Mouse (Mus musculus) MEL (cell line): ENCODE measurements around the gene Maco1. TPM values are rescaled to one million over a fixed set of nuclear protein-coding genes. Genes with fewer than 3 reads are reported as not detected.

Experiments used
- DNase-seq: peaks from one replicate; pipeline ENCODE4 v3.0.0; 2011; ENCODE audit warnings: low read depth, low spot score
- H3K27ac ChIP-seq: 2 replicates; pipeline ENCODE4 v1.5.1; 2012; ENCODE audit warnings: low read depth, mild to moderate bottlenecking, control low read depth, low read length, moderate library complexity; ENCODE audit not compliant: control insufficient read depth
- H3K27me3 ChIP-seq, 2 experiments: fragments of 150-350 bp in 1 of 2; sonication (generic) in 1 of 2; 2 replicates each; pipeline ENCODE4 v1.6.1; 2012; ENCODE audit warnings: low read length in 2 of 2, mild to moderate bottlenecking in 2 of 2, improper control_type of control experiment in 1 of 2, moderate library complexity in 1 of 2; ENCODE audit not compliant: insufficient read depth in 2 of 2, control insufficient read depth in 1 of 2
- H3K36me3 ChIP-seq, 2 experiments: 2 replicates each; pipeline ENCODE4 v1.6.1; 2012 to 2014; ENCODE audit warnings: low read length in 2 of 2, improper control_type of control experiment in 1 of 2, inconsistent platforms in 1 of 2, mild to moderate bottlenecking in 1 of 2; ENCODE audit not compliant: insufficient read depth in 2 of 2, control insufficient read depth in 1 of 2
- H3K4me1 ChIP-seq, 2 experiments: fragments of 150-350 bp in 1 of 2; sonication (generic) in 1 of 2; 2 replicates each; pipeline ENCODE4 v1.6.1; 2012; ENCODE audit warnings: low read length in 2 of 2, improper control_type of control experiment in 1 of 2, mild to moderate bottlenecking in 1 of 2; ENCODE audit not compliant: insufficient read depth in 2 of 2, control insufficient read depth in 1 of 2
- H3K4me3 ChIP-seq, 2 experiments: fragments of 150-350 bp in 1 of 2; sonication (generic) in 1 of 2; 2 replicates each; pipeline ENCODE4 v1.5.1; 2012; ENCODE audit warnings: low read depth in 2 of 2, low read length in 2 of 2, mild to moderate bottlenecking in 2 of 2, moderate library complexity in 2 of 2, control low read depth in 1 of 2, improper control_type of control experiment in 1 of 2; ENCODE audit not compliant: control insufficient read depth in 1 of 2, insufficient read depth in 1 of 2
- H3K79me2 ChIP-seq: 2 replicates; pipeline ENCODE4 v1.6.1; 2012; ENCODE audit warnings: mild to moderate bottlenecking, low read length, moderate library complexity; ENCODE audit not compliant: control insufficient read depth, poor library complexity, insufficient read depth
- H3K9ac ChIP-seq: 2 replicates; pipeline ENCODE4 v1.6.1; 2012; ENCODE audit warnings: low read depth, mild to moderate bottlenecking, control low read depth, low read length, moderate library complexity; ENCODE audit not compliant: control insufficient read depth, poor library complexity, severe bottlenecking
- H3K9me3 ChIP-seq: fragments of 150-350 bp; sonication (generic); replicated peaks from 2 replicates; pipeline ENCODE4 v1.6.1; 2012; ENCODE audit warnings: mild to moderate bottlenecking, low read length, improper control_type of control experiment, moderate library complexity; ENCODE audit not compliant: insufficient read depth
- BHLHE40 ChIP-seq: IDR thresholded peaks from 2 replicates; pipeline ENCODE4 v1.6.1; 2012; ENCODE audit warnings: low read depth, mild to moderate bottlenecking, inconsistent platforms, low read length, improper control_type of control experiment, borderline replicate concordance
- CTCF ChIP-seq, 3 experiments: IDR thresholded peaks in 2 of 3; conservative IDR thresholded peaks in 1 of 3; 2 replicates each; pipeline ENCODE4 v1.5.1; 2011 to 2012; ENCODE audit warnings: low read length in 3 of 3, low read depth in 2 of 3, mild to moderate bottlenecking in 2 of 3, improper control_type of control experiment in 1 of 3, inconsistent platforms in 1 of 3, mixed read lengths in 1 of 3, moderate library complexity in 1 of 3; ENCODE audit not compliant: control insufficient read depth in 1 of 3, insufficient read depth in 1 of 3, poor library complexity in 1 of 3, severe bottlenecking in 1 of 3
- E2F4 ChIP-seq: IDR thresholded peaks from 2 replicates; pipeline ENCODE4 v1.6.1; 2011; ENCODE audit warnings: low read depth, low read length, improper control_type of control experiment, borderline replicate concordance
- EP300 ChIP-seq, 2 experiments: IDR thresholded peaks; 2 replicates each; pipeline ENCODE4 v1.6.1; 2011; ENCODE audit warnings: improper control_type of control experiment in 2 of 2, low read length in 2 of 2, low read depth in 1 of 2, mild to moderate bottlenecking in 1 of 2
- GATA1 ChIP-seq: IDR thresholded peaks from 2 replicates; pipeline ENCODE4 v1.6.1; 2011; ENCODE audit warnings: low read depth, low read length, improper control_type of control experiment
- HCFC1 ChIP-seq: IDR thresholded peaks from 2 replicates; pipeline ENCODE4 v1.6.1; 2012; ENCODE audit warnings: low read depth, mild to moderate bottlenecking, inconsistent platforms, low read length, improper control_type of control experiment, moderate library complexity
- KAT2A ChIP-seq: conservative IDR thresholded peaks from 2 replicates; pipeline ENCODE4 v1.6.1; 2012; ENCODE audit warnings: low read depth, low read length, improper control_type of control experiment, inconsistent platforms
- MAX ChIP-seq: IDR thresholded peaks from 2 replicates; pipeline ENCODE4 v1.6.1; 2011; ENCODE audit warnings: low read length, improper control_type of control experiment
- MAZ ChIP-seq: IDR thresholded peaks from 2 replicates; pipeline ENCODE4 v1.6.1; 2012; ENCODE audit warnings: low read depth, mild to moderate bottlenecking, inconsistent platforms, low read length, improper control_type of control experiment
- MEF2A ChIP-seq: IDR thresholded peaks from 2 replicates; pipeline ENCODE4 v1.6.1; 2014; ENCODE audit warnings: low read depth, mild to moderate bottlenecking, inconsistent platforms, low read length, improper control_type of control experiment; ENCODE audit not compliant: poor library complexity, insufficient replicate concordance, severe bottlenecking; ENCODE audit errors: extremely low read depth
- MYB ChIP-seq: IDR thresholded peaks from 2 replicates; pipeline ENCODE4 v1.6.1; 2011; ENCODE audit warnings: mild to moderate bottlenecking, low read depth, low read length, improper control_type of control experiment
- MYC ChIP-seq: IDR thresholded peaks from 2 replicates; pipeline ENCODE4 v1.6.1; 2011; ENCODE audit warnings: low read depth, mild to moderate bottlenecking, low read length, improper control_type of control experiment, moderate library complexity
- NELFE ChIP-seq: IDR thresholded peaks from 2 replicates; pipeline ENCODE4 v1.6.1; 2011; ENCODE audit warnings: low read depth, low read length, improper control_type of control experiment
- NRF1 ChIP-seq: IDR thresholded peaks from 2 replicates; pipeline ENCODE4 v1.6.1; 2014; ENCODE audit warnings: low read depth, mild to moderate bottlenecking, inconsistent platforms, low read length, improper control_type of control experiment, moderate library complexity; ENCODE audit not compliant: poor library complexity, insufficient read depth, severe bottlenecking
- POLR2A ChIP-seq, 2 experiments: IDR thresholded peaks; 2 replicates each; pipeline ENCODE4 v1.6.1; 2011 to 2012; ENCODE audit warnings: low read length in 2 of 2, mild to moderate bottlenecking in 2 of 2, control low read depth in 1 of 2, improper control_type of control experiment in 1 of 2, low read depth in 1 of 2, moderate library complexity in 1 of 2; ENCODE audit not compliant: control insufficient read depth in 1 of 2, insufficient read depth in 1 of 2, poor library complexity in 1 of 2
- RAD21 ChIP-seq: IDR thresholded peaks from 2 replicates; pipeline ENCODE4 v1.6.1; 2011; ENCODE audit warnings: mild to moderate bottlenecking, low read depth, low read length, improper control_type of control experiment
- SIN3A ChIP-seq: IDR thresholded peaks from 2 replicates; pipeline ENCODE4 v1.6.1; 2012; ENCODE audit warnings: low read length, improper control_type of control experiment, inconsistent platforms
- TAL1 ChIP-seq: IDR thresholded peaks from 2 replicates; pipeline ENCODE4 v1.6.1; 2012; ENCODE audit warnings: mild to moderate bottlenecking, inconsistent platforms, low read length, moderate library complexity, mixed read lengths
- USF1 ChIP-seq: IDR thresholded peaks from 2 replicates; pipeline ENCODE4 v1.6.1; 2014; ENCODE audit warnings: low read depth, mild to moderate bottlenecking, inconsistent platforms, low read length, improper control_type of control experiment, moderate library complexity
- ZC3H11A ChIP-seq: IDR thresholded peaks from 2 replicates; pipeline ENCODE4 v1.6.1; 2012; ENCODE audit warnings: low read depth, mild to moderate bottlenecking, inconsistent platforms, low read length, improper control_type of control experiment
- ZNF384 ChIP-seq: IDR thresholded peaks from 2 replicates; pipeline ENCODE4 v1.6.1; 2012; ENCODE audit warnings: low read depth, mild to moderate bottlenecking, inconsistent platforms, low read length, improper control_type of control experiment
- polyA plus RNA-seq, 2 experiments: library from polyadenylated mRNA; stranded (reverse) in 1 of 2; unstranded in 1 of 2; fragments of >175 nt in 1 of 2; fragments of >200 nt in 1 of 2; gene quantifications; 2 replicates each; pipeline versions ENCODE4 v1.2.1 to v1.2.4; 2012; ENCODE audit warnings: low replicate concordance in 2 of 2, low read depth in 1 of 2; ENCODE audit not compliant: insufficient read length in 2 of 2, insufficient read depth in 1 of 2, missing spikeins in 1 of 2
- total RNA-seq: library from RNA; depleted of rRNA; stranded (reverse); fragments of 300-350 nt; gene quantifications from 2 replicates; pipeline ENCODE4 v1.2.3, GENCODE M21; 2012

The Maco1 gene
- total and polyA plus RNA-seq, 3 experiments, result 22.2 to 35.9 TPM; not detected in 1

- H3K9me3 ChIP-seq, result no peaks in the 10 kb centered on the region
- H3K27me3 ChIP-seq, result no peaks in the 10 kb centered on the region
- TF ChIP-seq ZNF384 (no peak), TAL1 (no peak), GATA1 (0 out of 2 replicates have a peak, but pooled peaks have one; percentile 9), KAT2A (no peak), E2F4 (no peak), SIN3A (no peak)
- no peak overlapping the region for H3K4me3 ChIP-seq
- peaks cover 19% of the 10 kb centered on the region for H3K79me2 ChIP-seq
- DNase-seq, result no peak
- H3K36me3 ChIP-seq, result peaks cover 3 to 11% of the 10 kb centered on the region in 2 experiments; a peak in 3 of 4 replicates
- peaks cover 0 to 2% of the 10 kb centered on the region in 2 experiments; a peak in 3 of 4 replicates for H3K4me1 ChIP-seq
- H3K9ac ChIP-seq, result no peak overlapping the region
- no peak overlapping the region for H3K27ac ChIP-seq
Observed at GRCm38 (mm10) chr4:134838221-134838620, 14.9 kb downstream of the Maco1 start.

GRCm38 (mm10) chr4:134835486-134835885, 17.7 kb downstream of the Maco1 start:
- H3K36me3 ChIP-seq, result peaks cover 3 to 19% of the 10 kb centered on the region in 2 experiments; a peak in 3 of 4 replicates
- TF ChIP-seq RAD21, result no peak
- TF ChIP-seq MAZ, result no peak
- TF ChIP-seq MYB, result no peak
- no peak for TF ChIP-seq CTCF (IDR thresholded peaks at IDR 0.05 in 2 of 3, conservative IDR thresholded peaks at IDR 0.05 in 1 of 3; ENCODE audit: control insufficient read depth in 1 of 3, insufficient read depth in 1 of 3, low read depth in 2 of 3, low read length in 3 of 3, poor library complexity in 1 of 3, severe bottlenecking in 1 of 3)
- no peak for TF ChIP-seq MEF2A
- no peak for TF ChIP-seq ZNF384
- TF ChIP-seq POLR2A (IDR thresholded peaks at IDR 0.05; ENCODE audit: control insufficient read depth in 1 of 2, insufficient read depth in 1 of 2, low read depth in 1 of 2, low read length in 2 of 2, poor library complexity in 1 of 2), result no peak
- no peak for TF ChIP-seq USF1
- TF ChIP-seq ZC3H11A, result no peak
- TF ChIP-seq EP300 (IDR thresholded peaks at IDR 0.05; ENCODE audit: low read depth in 1 of 2, low read length in 2 of 2), result no peak
- TF ChIP-seq HCFC1, result no peak
- no peak for TF ChIP-seq NELFE
- TF ChIP-seq E2F4, result no peak
- TF ChIP-seq MAX, result no peak
- no peak for TF ChIP-seq TAL1
- TF ChIP-seq NRF1, result no peak
- TF ChIP-seq BHLHE40, result no peak
- no peak for TF ChIP-seq SIN3A
- no peak for TF ChIP-seq MYC
- peaks cover 0 to 2% of the 10 kb centered on the region in 2 experiments; a peak in 3 of 4 replicates for H3K4me1 ChIP-seq
- H3K27me3 ChIP-seq, result no peaks in the 10 kb centered on the region
- H3K4me3 ChIP-seq, result no peak overlapping the region
- no peak overlapping the region for H3K9ac ChIP-seq
- no peak for DNase-seq
- H3K9me3 ChIP-seq, result no peaks in the 10 kb centered on the region
- H3K79me2 ChIP-seq, result peaks cover 15% of the 10 kb centered on the region
- H3K27ac ChIP-seq, result no peak overlapping the region
